Mouse (Mus musculus): Measurements from ENCODE around the gene Rab3gap2. TPM values are rescaled to one million over a fixed set of nuclear protein-coding genes. Genes with fewer than 3 reads are reported as not detected.

Gene Rab3gap2
- polyA plus RNA-seq, 1 experiment from 2014 or later: 26.4 TPM

GRCm38 (mm10) chr1:185209641-185210176 is 5.8 kb downstream of the Rab3gap2 start:
- ATAC-seq (ENCODE audit: insufficient read depth, low FRiP score, low TSS enrichment) (no peak), DNase-seq (ENCODE audit: low spot score) (no peak)
- WGBS: 33% methylated on average over 8 of the region's 8 CpGs
- no peak overlapping the region for H3K9ac ChIP-seq (ENCODE audit: low read length)
- H3K4me1 ChIP-seq (ENCODE audit: control insufficient read depth, insufficient read depth, low read length): peaks cover 4% of the 10 kb centered on the region
- H3K4me2 ChIP-seq (ENCODE audit: low read depth): no peak overlapping the region
- H3K36me3 ChIP-seq (ENCODE audit: control insufficient read depth, insufficient read depth, low read length): no peaks in the 10 kb centered on the region; the same call in 1 of the 2 replicates
- no peaks in the 10 kb centered on the region for H3K9me3 ChIP-seq (ENCODE audit: control insufficient read depth, low read length)
- no peaks in the 10 kb centered on the region for H3K27me3 ChIP-seq (ENCODE audit: control insufficient read depth, insufficient read depth, low read length)
- no peak overlapping the region for H3K27ac ChIP-seq (ENCODE audit: low read depth, low read length)
- no peak overlapping the region for H3K4me3 ChIP-seq (ENCODE audit: low read depth, low read length)

GRCm38 (mm10) chr1:185216360-185216759 is 12.4 kb downstream of the Rab3gap2 start:
- H3K4me1 ChIP-seq (ENCODE audit: control insufficient read depth, insufficient read depth, low read length): peaks cover 6% of the 10 kb centered on the region; the same call in 1 of the 2 replicates
- no peak overlapping the region for H3K27ac ChIP-seq (ENCODE audit: low read depth, low read length)
- no peaks in the 10 kb centered on the region; the same call in 1 of the 2 replicates for H3K36me3 ChIP-seq (ENCODE audit: control insufficient read depth, insufficient read depth, low read length)
- H3K9me3 ChIP-seq (ENCODE audit: control insufficient read depth, low read length): no peaks in the 10 kb centered on the region
- ATAC-seq (ENCODE audit: insufficient read depth, low FRiP score, low TSS enrichment) (peak; percentile 31; the same call in 1 of the 2 replicates), DNase-seq (ENCODE audit: low spot score) (peak; percentile 31)
- no peak overlapping the region for H3K4me3 ChIP-seq (ENCODE audit: low read depth, low read length)
- H3K4me2 ChIP-seq (ENCODE audit: low read depth): no peak overlapping the region
- no peaks in the 10 kb centered on the region for H3K27me3 ChIP-seq (ENCODE audit: control insufficient read depth, insufficient read depth, low read length)
- WGBS: 35% methylated on average over 5 of the region's 5 CpGs
- H3K9ac ChIP-seq (ENCODE audit: low read length): no peak overlapping the region

GRCm38 (mm10) chr1:185216762-185217161 is 12.8 kb downstream of the Rab3gap2 start:
- H3K9me3 ChIP-seq (ENCODE audit: control insufficient read depth, low read length): no peaks in the 10 kb centered on the region
- ATAC-seq (ENCODE audit: insufficient read depth, low FRiP score, low TSS enrichment) (no peak), DNase-seq (ENCODE audit: low spot score) (no peak)
- no peaks in the 10 kb centered on the region for H3K27me3 ChIP-seq (ENCODE audit: control insufficient read depth, insufficient read depth, low read length)
- peaks cover 6% of the 10 kb centered on the region; the same call in 1 of the 2 replicates for H3K4me1 ChIP-seq (ENCODE audit: control insufficient read depth, insufficient read depth, low read length)
- H3K4me3 ChIP-seq (ENCODE audit: low read depth, low read length): no peak overlapping the region
- H3K36me3 ChIP-seq (ENCODE audit: control insufficient read depth, insufficient read depth, low read length): no peaks in the 10 kb centered on the region; the same call in 1 of the 2 replicates
- H3K27ac ChIP-seq (ENCODE audit: low read depth, low read length): no peak overlapping the region
- WGBS: 37% methylated on average over 2 of the region's 2 CpGs
- H3K9ac ChIP-seq (ENCODE audit: low read length): no peak overlapping the region
- no peak overlapping the region for H3K4me2 ChIP-seq (ENCODE audit: low read depth)

GRCm38 (mm10) chr1:185217966-185218365 is 14.0 kb downstream of the Rab3gap2 start:
- DNase-seq (ENCODE audit: low spot score): no peak
- H3K9ac ChIP-seq (ENCODE audit: low read length): no peak overlapping the region
- 91% methylated on average over 5 of the region's 5 CpGs for WGBS

GRCm38 (mm10) chr1:185226889-185227288 is 23.0 kb downstream of the Rab3gap2 start:
- H3K4me3 ChIP-seq (ENCODE audit: low read depth, low read length): no peak overlapping the region
- no peaks in the 10 kb centered on the region for H3K4me1 ChIP-seq (ENCODE audit: control insufficient read depth, insufficient read depth, low read length)
- DNase-seq (ENCODE audit: low spot score) (no peak), ATAC-seq (ENCODE audit: insufficient read depth, low FRiP score, low TSS enrichment) (no peak)
- H3K4me2 ChIP-seq (ENCODE audit: low read depth): no peak overlapping the region
- H3K36me3 ChIP-seq (ENCODE audit: control insufficient read depth, insufficient read depth, low read length): no peaks in the 10 kb centered on the region
- H3K9me3 ChIP-seq (ENCODE audit: control insufficient read depth, low read length): no peaks in the 10 kb centered on the region
- 95% methylated on average over 6 of the region's 6 CpGs for WGBS
- no peaks in the 10 kb centered on the region for H3K27me3 ChIP-seq (ENCODE audit: control insufficient read depth, insufficient read depth, low read length)
- no peak overlapping the region for H3K27ac ChIP-seq (ENCODE audit: low read depth, low read length)
- H3K9ac ChIP-seq (ENCODE audit: low read length): no peak overlapping the region

More at GRCm38 (mm10) chr1:185217966-185218365, 14.0 kb downstream of the Rab3gap2 start:
- ATAC-seq (ENCODE audit: insufficient read depth, low FRiP score, low TSS enrichment): no peak
- Histone ChIP-seq H3K9me3 (ENCODE audit: control insufficient read depth, low read length) (no peaks in the 10 kb centered on the region), H3K36me3 (ENCODE audit: control insufficient read depth, insufficient read depth, low read length) (no peaks in the 10 kb centered on the region), H3K27me3 (ENCODE audit: control insufficient read depth, insufficient read depth, low read length) (no peaks in the 10 kb centered on the region), H3K27ac (ENCODE audit: low read depth, low read length) (no peak overlapping the region), H3K4me3 (ENCODE audit: low read depth, low read length) (no peak overlapping the region), H3K4me2 (ENCODE audit: low read depth) (no peak overlapping the region), H3K4me1 (ENCODE audit: control insufficient read depth, insufficient read depth, low read length) (peaks cover 6% of the 10 kb centered on the region; the same call in 1 of the 2 replicates)

- no peak overlapping the region for H3K27ac ChIP-seq (ENCODE audit: low read depth, low read length)
- H3K4me3 ChIP-seq (ENCODE audit: low read depth, low read length): no peak overlapping the region
- ATAC-seq (ENCODE audit: insufficient read depth, low FRiP score, low TSS enrichment) (no peak), DNase-seq (ENCODE audit: low spot score) (no peak)
- H3K27me3 ChIP-seq (ENCODE audit: control insufficient read depth, insufficient read depth, low read length): no peaks in the 10 kb centered on the region
- H3K4me2 ChIP-seq (ENCODE audit: low read depth): no peak overlapping the region
- H3K4me1 ChIP-seq (ENCODE audit: control insufficient read depth, insufficient read depth, low read length): no peaks in the 10 kb centered on the region
- H3K9ac ChIP-seq (ENCODE audit: low read length): no peak overlapping the region
- H3K9me3 ChIP-seq (ENCODE audit: control insufficient read depth, low read length): no peaks in the 10 kb centered on the region
- 89% methylated on average over 7 of the region's 7 CpGs for WGBS
- H3K36me3 ChIP-seq (ENCODE audit: control insufficient read depth, insufficient read depth, low read length): no peaks in the 10 kb centered on the region
Observed at GRCm38 (mm10) chr1:185227766-185228165, 23.8 kb downstream of the Rab3gap2 start.

- no peak overlapping the region for H3K4me3 ChIP-seq (ENCODE audit: low read depth, low read length)
- ATAC-seq (ENCODE audit: insufficient read depth, low FRiP score, low TSS enrichment): no peak
- WGBS: 63% methylated on average over 7 of the region's 7 CpGs
Observed at GRCm38 (mm10) chr1:185229406-185230201, 25.7 kb downstream of the Rab3gap2 start.

GRCm38 (mm10) chr1:185235837-185236236 is 31.9 kb downstream of the Rab3gap2 start:
- H3K9ac ChIP-seq (ENCODE audit: low read length): no peak overlapping the region
- 94% methylated on average over 5 of the region's 5 CpGs for WGBS
- ATAC-seq (ENCODE audit: insufficient read depth, low FRiP score, low TSS enrichment) (no peak), DNase-seq (ENCODE audit: low spot score) (no peak)
- no peaks in the 10 kb centered on the region for H3K27me3 ChIP-seq (ENCODE audit: control insufficient read depth, insufficient read depth, low read length)
- H3K4me1 ChIP-seq (ENCODE audit: control insufficient read depth, insufficient read depth, low read length): no peaks in the 10 kb centered on the region
- no peaks in the 10 kb centered on the region for H3K9me3 ChIP-seq (ENCODE audit: control insufficient read depth, low read length)
- H3K4me2 ChIP-seq (ENCODE audit: low read depth): no peak overlapping the region
- no peak overlapping the region for H3K27ac ChIP-seq (ENCODE audit: low read depth, low read length)
- peaks cover 4% of the 10 kb centered on the region; the same call in 1 of the 2 replicates for H3K36me3 ChIP-seq (ENCODE audit: control insufficient read depth, insufficient read depth, low read length)
- H3K4me3 ChIP-seq (ENCODE audit: low read depth, low read length): no peak overlapping the region

More at GRCm38 (mm10) chr1:185229406-185230201, 25.7 kb downstream of the Rab3gap2 start:
- Histone ChIP-seq H3K4me1 (ENCODE audit: control insufficient read depth, insufficient read depth, low read length) (no peaks in the 10 kb centered on the region), H3K27ac (ENCODE audit: low read depth, low read length) (no peak overlapping the region), H3K9ac (ENCODE audit: low read length) (no peak overlapping the region), H3K36me3 (ENCODE audit: control insufficient read depth, insufficient read depth, low read length) (no peaks in the 10 kb centered on the region), H3K9me3 (ENCODE audit: control insufficient read depth, low read length) (no peaks in the 10 kb centered on the region), H3K4me2 (ENCODE audit: low read depth) (no peak overlapping the region), H3K27me3 (ENCODE audit: control insufficient read depth, insufficient read depth, low read length) (no peaks in the 10 kb centered on the region)
- DNase-seq (ENCODE audit: low spot score): no peak
